Mouse (Mus musculus): Measurements from ENCODE around the gene Telo2.

GRCm38 (mm10) chr17:25130060-25130459 is 14.3 kb upstream of the Telo2 start:
- TF ChIP-seq CTCF (IDR thresholded peaks at IDR 0.05; ENCODE audit: borderline replicate concordance, insufficient read depth, low read depth, low read length) (no peak), POLR2A (IDR thresholded peaks at IDR 0.05; ENCODE audit: borderline replicate concordance, insufficient read depth, low read length) (no peak)
